Mouse (Mus musculus): ENCODE measurements around the gene Sema4g. TPM values are rescaled to one million over a fixed set of nuclear protein-coding genes. Genes with fewer than 3 reads are reported as not detected.

Sema4g gene
- polyA plus RNA-seq (2015; fragmentation: Nextera tagmentation; extraction: Ambion mirVana), result 5.4 and 8.0 TPM in 2 replicates

GRCm38 (mm10) chr19:44988831-44989566 lies at the start of gene Sema4g:
Gene Sema4g (plus strand): TSS chr19:44989101.
- Histone ChIP-seq H3K9ac (ENCODE audit: low read depth, low read length) (peak within 1 kb of the TSS; percentile 64), H3K4me2 (ENCODE audit: low read depth, low read length) (peak within 1 kb of the TSS; percentile 53), H3K9me3 (replicated peaks; ENCODE audit: control insufficient read depth, low read length) (no peaks in the 10 kb centered on the region), H3K27me3 (ENCODE audit: control insufficient read depth, insufficient read depth, low read depth, low read length) (peaks cover 35% of the 10 kb centered on the region), H3K4me1 (ENCODE audit: control insufficient read depth, low read depth, low read length) (peaks cover 11% of the 10 kb centered on the region), H3K4me3 (ENCODE audit: low read depth, low read length) (peak within 1 kb of the TSS; percentile 61), H3K27ac (ENCODE audit: low read length) (peak within 1 kb of the TSS; percentile 85), H3K36me3 (ENCODE audit: control insufficient read depth, insufficient read depth) (no peaks in the 10 kb centered on the region)
- peak; percentile 68 for ATAC-seq (ENCODE audit: low read depth)
- under 1% methylated on average over 54 of the region's 58 CpGs for WGBS (ENCODE audit: insufficient replicate concordance)

GRCm38 (mm10) chr19:44959633-44960032 lies 29.3 kb upstream of the Sema4g start:
- Histone ChIP-seq H3K36me3 (ENCODE audit: control insufficient read depth, insufficient read depth) (peaks cover 38% of the 10 kb centered on the region), H3K4me1 (ENCODE audit: control insufficient read depth, low read depth, low read length) (no peaks in the 10 kb centered on the region), H3K27me3 (ENCODE audit: control insufficient read depth, insufficient read depth, low read depth, low read length) (no peaks in the 10 kb centered on the region), H3K9ac (ENCODE audit: low read depth, low read length) (no peak overlapping the region), H3K27ac (ENCODE audit: low read length) (no peak overlapping the region), H3K9me3 (replicated peaks; ENCODE audit: control insufficient read depth, low read length) (no peaks in the 10 kb centered on the region), H3K4me3 (ENCODE audit: low read depth, low read length) (no peak overlapping the region), H3K4me2 (ENCODE audit: low read depth, low read length) (no peak overlapping the region)
- 73% methylated on average over 2 of the region's 2 CpGs for WGBS (ENCODE audit: insufficient replicate concordance)
- ATAC-seq (ENCODE audit: low read depth), result no peak

- Histone ChIP-seq H3K9me3 (replicated peaks; ENCODE audit: control insufficient read depth, low read length) (no peaks in the 10 kb centered on the region), H3K4me2 (ENCODE audit: low read depth, low read length) (no peak overlapping the region), H3K27ac (ENCODE audit: low read length) (no peak overlapping the region), H3K36me3 (ENCODE audit: control insufficient read depth, insufficient read depth) (peaks cover 43% of the 10 kb centered on the region), H3K4me3 (ENCODE audit: low read depth, low read length) (no peak overlapping the region), H3K4me1 (ENCODE audit: control insufficient read depth, low read depth, low read length) (no peaks in the 10 kb centered on the region), H3K27me3 (ENCODE audit: control insufficient read depth, insufficient read depth, low read depth, low read length) (no peaks in the 10 kb centered on the region), H3K9ac (ENCODE audit: low read depth, low read length) (no peak overlapping the region)
- WGBS (ENCODE audit: insufficient replicate concordance), result 83% methylated on average over 1 of the region's 1 CpGs
- ATAC-seq (ENCODE audit: low read depth), result no peak
These were observed 22.9 kb upstream of the Sema4g start for GRCm38 (mm10) chr19:44965978-44966377.

GRCm38 (mm10) chr19:44968329-44968728 lies 20.6 kb upstream of the Sema4g start:
- no peak overlapping the region for H3K4me3 ChIP-seq (ENCODE audit: low read depth, low read length)
- no peak overlapping the region for H3K9ac ChIP-seq (ENCODE audit: low read depth, low read length)
- ATAC-seq (ENCODE audit: low read depth), result no peak
- no peaks in the 10 kb centered on the region for H3K27me3 ChIP-seq (ENCODE audit: control insufficient read depth, insufficient read depth, low read depth, low read length)
- H3K4me2 ChIP-seq (ENCODE audit: low read depth, low read length), result no peak overlapping the region
- no peaks in the 10 kb centered on the region for H3K9me3 ChIP-seq (replicated peaks; ENCODE audit: control insufficient read depth, low read length)
- 65% methylated on average over 3 of the region's 3 CpGs for WGBS (ENCODE audit: insufficient replicate concordance)
- H3K27ac ChIP-seq (ENCODE audit: low read length), result no peak overlapping the region
- H3K4me1 ChIP-seq (ENCODE audit: control insufficient read depth, low read depth, low read length), result no peaks in the 10 kb centered on the region
- H3K36me3 ChIP-seq (ENCODE audit: control insufficient read depth, insufficient read depth), result peaks cover 51% of the 10 kb centered on the region

- H3K9ac ChIP-seq (ENCODE audit: low read depth, low read length), result no peak overlapping the region
- peaks cover 51% of the 10 kb centered on the region for H3K36me3 ChIP-seq (ENCODE audit: control insufficient read depth, insufficient read depth)
- no peak overlapping the region for H3K27ac ChIP-seq (ENCODE audit: low read length)
- no peaks in the 10 kb centered on the region for H3K9me3 ChIP-seq (replicated peaks; ENCODE audit: control insufficient read depth, low read length)
- no peak overlapping the region for H3K4me3 ChIP-seq (ENCODE audit: low read depth, low read length)
- no peaks in the 10 kb centered on the region for H3K27me3 ChIP-seq (ENCODE audit: control insufficient read depth, insufficient read depth, low read depth, low read length)
- WGBS (ENCODE audit: insufficient replicate concordance), result 80% methylated on average over 6 of the region's 6 CpGs
- no peak for ATAC-seq (ENCODE audit: low read depth)
- H3K4me1 ChIP-seq (ENCODE audit: control insufficient read depth, low read depth, low read length), result no peaks in the 10 kb centered on the region
- H3K4me2 ChIP-seq (ENCODE audit: low read depth, low read length), result no peak overlapping the region
These were observed 12.3 kb upstream of the Sema4g start for GRCm38 (mm10) chr19:44976636-44977035.

GRCm38 (mm10) chr19:44977148-44977547 lies 11.8 kb upstream of the Sema4g start:
- Histone ChIP-seq H3K27ac (ENCODE audit: low read length) (no peak overlapping the region), H3K4me2 (ENCODE audit: low read depth, low read length) (no peak overlapping the region), H3K4me1 (ENCODE audit: control insufficient read depth, low read depth, low read length) (no peaks in the 10 kb centered on the region), H3K27me3 (ENCODE audit: control insufficient read depth, insufficient read depth, low read depth, low read length) (no peaks in the 10 kb centered on the region), H3K36me3 (ENCODE audit: control insufficient read depth, insufficient read depth) (peaks cover 50% of the 10 kb centered on the region), H3K9ac (ENCODE audit: low read depth, low read length) (no peak overlapping the region), H3K4me3 (ENCODE audit: low read depth, low read length) (no peak overlapping the region), H3K9me3 (replicated peaks; ENCODE audit: control insufficient read depth, low read length) (no peaks in the 10 kb centered on the region)
- no peak for ATAC-seq (ENCODE audit: low read depth)
- WGBS (ENCODE audit: insufficient replicate concordance), result 85% methylated on average over 6 of the region's 6 CpGs

GRCm38 (mm10) chr19:44980787-44981186 lies 8.1 kb upstream of the Sema4g start:
- H3K4me3 ChIP-seq (ENCODE audit: low read depth, low read length), result no peak overlapping the region
- H3K9me3 ChIP-seq (replicated peaks; ENCODE audit: control insufficient read depth, low read length), result no peaks in the 10 kb centered on the region
- H3K9ac ChIP-seq (ENCODE audit: low read depth, low read length), result no peak overlapping the region
- H3K27me3 ChIP-seq (ENCODE audit: control insufficient read depth, insufficient read depth, low read depth, low read length), result no peaks in the 10 kb centered on the region
- no peak overlapping the region for H3K27ac ChIP-seq (ENCODE audit: low read length)
- ATAC-seq (ENCODE audit: low read depth), result no peak
- H3K4me1 ChIP-seq (ENCODE audit: control insufficient read depth, low read depth, low read length), result no peaks in the 10 kb centered on the region; the same call in 1 of the 2 replicates
- 75% methylated on average over 2 of the region's 2 CpGs for WGBS (ENCODE audit: insufficient replicate concordance)
- H3K36me3 ChIP-seq (ENCODE audit: control insufficient read depth, insufficient read depth), result peaks cover 22% of the 10 kb centered on the region
- no peak overlapping the region for H3K4me2 ChIP-seq (ENCODE audit: low read depth, low read length)

- Histone ChIP-seq H3K4me1 (ENCODE audit: control insufficient read depth, low read depth, low read length) (peaks cover 5% of the 10 kb centered on the region), H3K27ac (ENCODE audit: low read length) (peak overlapping the region; percentile 13; the same call in 1 of the 2 replicates), H3K9me3 (replicated peaks; ENCODE audit: control insufficient read depth, low read length) (no peaks in the 10 kb centered on the region), H3K27me3 (ENCODE audit: control insufficient read depth, insufficient read depth, low read depth, low read length) (peaks cover 3% of the 10 kb centered on the region; the same call in 1 of the 2 replicates), H3K36me3 (ENCODE audit: control insufficient read depth, insufficient read depth) (peaks cover 12% of the 10 kb centered on the region), H3K4me3 (ENCODE audit: low read depth, low read length) (no peak overlapping the region), H3K4me2 (ENCODE audit: low read depth, low read length) (no peak overlapping the region), H3K9ac (ENCODE audit: low read depth, low read length) (no peak overlapping the region)
- 63% methylated on average over 7 of the region's 7 CpGs for WGBS (ENCODE audit: insufficient replicate concordance)
- no peak for ATAC-seq (ENCODE audit: low read depth)
These were observed 6.3 kb upstream of the Sema4g start for GRCm38 (mm10) chr19:44982477-44983115.

- no peak for ATAC-seq (ENCODE audit: low read depth)
- WGBS (ENCODE audit: insufficient replicate concordance), result 78% methylated on average over 6 of the region's 6 CpGs
- H3K27me3 ChIP-seq (ENCODE audit: control insufficient read depth, insufficient read depth, low read depth, low read length), result peaks cover 11% of the 10 kb centered on the region
- peaks cover 5% of the 10 kb centered on the region for H3K4me1 ChIP-seq (ENCODE audit: control insufficient read depth, low read depth, low read length)
- H3K4me2 ChIP-seq (ENCODE audit: low read depth, low read length), result no peak overlapping the region
- H3K9me3 ChIP-seq (replicated peaks; ENCODE audit: control insufficient read depth, low read length), result no peaks in the 10 kb centered on the region
- no peak overlapping the region for H3K4me3 ChIP-seq (ENCODE audit: low read depth, low read length)
- H3K9ac ChIP-seq (ENCODE audit: low read depth, low read length), result no peak overlapping the region
- H3K27ac ChIP-seq (ENCODE audit: low read length), result no peak overlapping the region
- peaks cover 12% of the 10 kb centered on the region for H3K36me3 ChIP-seq (ENCODE audit: control insufficient read depth, insufficient read depth)
These were observed 5.5 kb upstream of the Sema4g start for GRCm38 (mm10) chr19:44983366-44983765.

Measured in liver, embryonic 16.5 days (tissue).